Comparison of ENCODE assay signal across 25 mouse cellular contexts in the genomic region with DNA sequence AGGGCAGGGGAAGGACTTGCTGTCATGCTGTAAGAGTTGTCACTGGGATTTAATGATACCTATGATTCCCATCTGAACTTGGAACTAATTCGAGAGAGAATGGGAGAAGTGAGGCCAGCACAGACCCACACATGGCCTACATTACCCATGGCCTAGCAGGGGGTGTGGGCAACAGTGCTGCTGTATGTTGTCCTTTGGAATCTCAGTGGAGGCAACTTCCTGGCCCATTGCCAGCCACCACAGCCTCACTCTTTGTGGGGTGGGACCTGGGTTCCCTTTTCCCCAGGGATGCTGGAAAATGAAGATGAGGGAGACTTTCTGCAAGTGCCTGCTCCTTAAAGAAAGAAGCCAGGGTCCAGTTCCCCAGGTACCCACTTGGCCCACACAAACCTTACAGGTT.
A peak's percentile ranks its signal among the peaks of the same experiment; 100 is the strongest.
DNase-seq lines count a peak whose midpoint lies in the region; ATAC-seq and TF ChIP-seq lines count a peak whose summit lies in the region.
"Had no signal": no experiment of that assay in that cellular context is flagged by ENCODE, and none has a peak within 500 bp of the region (broad histone marks: within the 10 kb centered on the region; RNA-seq: fewer than 3 reads in every experiment).

No protein-coding gene starts in this region.

- intact Hi-C loops in gastrocnemius, adult 2 months (cut with DNase I), result no loop called here
- intact Hi-C loops in left cerebral cortex, postnatal 14 days (cut with DNase I), result no loop called here

- no peak for TF ChIP-seq CTCF in gastrocnemius, adult 2 months (IDR thresholded peaks at IDR 0.05)
- TF ChIP-seq CTCF in layer of hippocampus, adult 2 months (conservative IDR thresholded peaks at IDR 0.05), result no peak

- 0 out of 2 replicates have a peak, but pooled peaks cover 3% of the 10 kb centered on the region for H3K9me3 ChIP-seq in embryonic facial prominence, embryonic 14.5 days (ENCODE audit: control insufficient read depth, low read length)
- H3K9me3 ChIP-seq: forebrain, embryonic 12.5 days; G1E; hindbrain, embryonic 15.5 days; limb, embryonic 13.5 days; liver, embryonic 13.5 days; midbrain, embryonic 13.5 days; stomach, embryonic 15.5 days had no signal

- DNase-seq in gastrocnemius, postnatal 10 days, result peak; percentile 8
- no peak for DNase-seq in gastrocnemius, adult 2 months
- DNase-seq in left cerebral cortex, adult 8-10 months (ENCODE audit: low spot score in 2 of 2), result peak; percentile 15 to 36
- no peak for DNase-seq in left cerebral cortex, postnatal 14 days (ENCODE audit: low spot score in 2 of 2)
- peak; percentile 29 for DNase-seq in brain, adult 2 months (ENCODE audit: low read depth, low spot score)
- peak; percentile 32 for DNase-seq in embryonic facial prominence, embryonic 14.5 days (ENCODE audit: low spot score)
- DNase-seq in layer of hippocampus, adult 2 months (ENCODE audit: low spot score in 2 of 2), result no peak
- DNase-seq: adrenal gland, adult 8-10 months; B cell, adult 2 months; cerebellum, postnatal 36 days; embryo, embryonic 11 days; gastrocnemius, postnatal 36 days; kidney, adult 8-10 months; kidney, postnatal 14 days; liver, embryonic 13.5 days; lung, embryonic 14.5 days had no signal

- no peak overlapping the region for H3K9ac ChIP-seq in embryonic facial prominence, embryonic 14.5 days (ENCODE audit: low read depth, low read length)
- H3K9ac ChIP-seq: forebrain, embryonic 12.5 days; hindbrain, embryonic 15.5 days; limb, embryonic 13.5 days; liver, embryonic 13.5 days; lung, embryonic 14.5 days; midbrain, embryonic 13.5 days; stomach, embryonic 15.5 days had no signal

- H3K27me3 ChIP-seq in embryonic facial prominence, embryonic 14.5 days (replicated peaks; ENCODE audit: control insufficient read depth, insufficient read depth, low read length), result no peaks in the 10 kb centered on the region
- H3K27me3 ChIP-seq: CH12.LX; forebrain, embryonic 12.5 days; hindbrain, embryonic 15.5 days; limb, embryonic 13.5 days; liver, embryonic 13.5 days; midbrain, embryonic 13.5 days; stomach, embryonic 15.5 days had no signal

- no peaks in the 10 kb centered on the region for H3K36me3 ChIP-seq in embryonic facial prominence, embryonic 14.5 days (ENCODE audit: control insufficient read depth, insufficient read depth, low read length)
- H3K36me3 ChIP-seq: forebrain, embryonic 12.5 days; G1E; hindbrain, embryonic 15.5 days; limb, embryonic 13.5 days; liver, embryonic 13.5 days; midbrain, embryonic 13.5 days; stomach, embryonic 15.5 days had no signal

- peaks cover 6% of the 10 kb centered on the region; the same call in 1 of the 2 replicates for H3K4me1 ChIP-seq in embryonic facial prominence, embryonic 14.5 days (ENCODE audit: control insufficient read depth, insufficient read depth, low read length)
- H3K4me1 ChIP-seq: hindbrain, embryonic 15.5 days; liver, embryonic 13.5 days; midbrain, embryonic 13.5 days; stomach, embryonic 15.5 days had no signal

- ATAC-seq in embryonic facial prominence, embryonic 14.5 days (ENCODE audit: low read depth), result no peak
- ATAC-seq: activated CD4-positive, CD25-positive, alpha-beta regulatory T cell, adult 4 months; midbrain, embryonic 13.5 days had no signal

- H3K27ac ChIP-seq in gastrocnemius, adult 2 months, result no peak overlapping the region
- no peak overlapping the region for H3K27ac ChIP-seq in embryonic facial prominence, embryonic 14.5 days (replicated peaks; ENCODE audit: low read depth, low read length)
- H3K27ac ChIP-seq in layer of hippocampus, adult 2 months, result no peak overlapping the region
- H3K27ac ChIP-seq: forebrain, embryonic 12.5 days; hindbrain, embryonic 15.5 days; limb, embryonic 13.5 days; liver, embryonic 13.5 days; midbrain, embryonic 13.5 days; stomach, embryonic 15.5 days had no signal

- 38% methylated on average over 1 of the region's 1 CpGs for WGBS in embryonic facial prominence, embryonic 14.5 days

- no peak overlapping the region for H3K4me2 ChIP-seq in embryonic facial prominence, embryonic 14.5 days (ENCODE audit: low read depth, low read length)
- H3K4me2 ChIP-seq: forebrain, embryonic 12.5 days; heart, embryonic 11.5 days; hindbrain, embryonic 15.5 days; limb, embryonic 13.5 days; liver, embryonic 13.5 days; lung, embryonic 14.5 days; midbrain, embryonic 13.5 days; stomach, embryonic 15.5 days had no signal

- H3K4me3 ChIP-seq in gastrocnemius, adult 2 months, result no peak overlapping the region
- no peak overlapping the region for H3K4me3 ChIP-seq in embryonic facial prominence, embryonic 14.5 days (ENCODE audit: low read depth, low read length)
- no peak overlapping the region for H3K4me3 ChIP-seq in layer of hippocampus, adult 2 months
- H3K4me3 ChIP-seq: forebrain, embryonic 12.5 days; hindbrain, embryonic 15.5 days; limb, embryonic 13.5 days; liver, embryonic 13.5 days; midbrain, embryonic 13.5 days; stomach, embryonic 15.5 days had no signal

Comparison
In these comparisons a context has a peak if more than half of its experiments do, and no peak if none do; other contexts are left out.
1. DNase-seq: peak in gastrocnemius, postnatal 10 days (single experiment), left cerebral cortex, adult 8-10 months (2 of 2), brain, adult 2 months (single experiment) and embryonic facial prominence, embryonic 14.5 days (single experiment); none in gastrocnemius, adult 2 months (single experiment), left cerebral cortex, postnatal 14 days (0 of 2) and layer of hippocampus, adult 2 months (0 of 2).